Comparison of ENCODE assay signal across 10 mouse cellular contexts in genomic region chr7:138121497-138121896, GRCm38 (mm10).
DNase-seq lines count a peak whose midpoint lies in the region; ATAC-seq lines count a peak whose summit lies in the region.
"Had no signal": no experiment of that assay in that cellular context is flagged by ENCODE, and none has a peak within 500 bp of the region (broad histone marks: within the 10 kb centered on the region; RNA-seq: fewer than 3 reads in every experiment).

No protein-coding gene starts in this region.

- H3K9me3 ChIP-seq in embryonic facial prominence, embryonic 14.5 days (ENCODE audit: control insufficient read depth, low read length): no peaks in the 10 kb centered on the region
- no peaks in the 10 kb centered on the region for H3K9me3 ChIP-seq in embryonic facial prominence, embryonic 10.5 days
- no peaks in the 10 kb centered on the region for H3K9me3 ChIP-seq in hindbrain, embryonic 12.5 days (replicated peaks)
- H3K9me3 ChIP-seq: heart, embryonic 15.5 days had no signal

- H3K4me3 ChIP-seq in embryonic facial prominence, embryonic 14.5 days (ENCODE audit: low read depth, low read length): no peak overlapping the region
- no peak overlapping the region for H3K4me3 ChIP-seq in embryonic facial prominence, embryonic 10.5 days
- no peak overlapping the region for H3K4me3 ChIP-seq in hindbrain, embryonic 12.5 days
- H3K4me3 ChIP-seq: heart, embryonic 15.5 days had no signal

- ATAC-seq in embryonic facial prominence, embryonic 14.5 days (ENCODE audit: low read depth): no peak
- peak; percentile 40; the same call in 1 of the 2 replicates for ATAC-seq in hindbrain, embryonic 12.5 days (ENCODE audit: low FRiP score)
- ATAC-seq in inflammation-experienced regulatory T-cells, adult 6 months: no peak
- no peak for ATAC-seq in cerebellum, adult (ENCODE audit: insufficient number of reproducible peaks, low FRiP score, low TSS enrichment)

- no peaks in the 10 kb centered on the region for H3K4me1 ChIP-seq in embryonic facial prominence, embryonic 14.5 days (ENCODE audit: control insufficient read depth, insufficient read depth, low read length)
- H3K4me1 ChIP-seq in embryonic facial prominence, embryonic 10.5 days: no peaks in the 10 kb centered on the region
- H3K4me1 ChIP-seq in hindbrain, embryonic 12.5 days: peaks cover 5% of the 10 kb centered on the region; the same call in 1 of the 2 replicates
- H3K4me1 ChIP-seq: heart, embryonic 15.5 days had no signal

- H3K27me3 ChIP-seq in embryonic facial prominence, embryonic 14.5 days (replicated peaks; ENCODE audit: control insufficient read depth, insufficient read depth, low read length): no peaks in the 10 kb centered on the region
- H3K27me3 ChIP-seq in embryonic facial prominence, embryonic 10.5 days (replicated peaks; ENCODE audit: low read depth, poor library complexity, severe bottlenecking): no peaks in the 10 kb centered on the region
- H3K27me3 ChIP-seq in hindbrain, embryonic 12.5 days: no peaks in the 10 kb centered on the region
- H3K27me3 ChIP-seq: heart, embryonic 15.5 days had no signal

- DNase-seq in embryonic facial prominence, embryonic 14.5 days (ENCODE audit: low spot score): peak; percentile 20
- DNase-seq in embryonic facial prominence, embryonic 10.5 days (ENCODE audit: low spot score): no peak
- DNase-seq in CD4-positive helper T cell, adult 2 months (ENCODE audit: low read depth, low spot score): peak; percentile 3
- peak; percentile 35 for DNase-seq in mesoderm, embryonic 11.5 days (ENCODE audit: low read depth, low spot score)
- DNase-seq in urinary bladder, postnatal 14 days (ENCODE audit: low spot score): no peak
- DNase-seq: lung, postnatal 10 days had no signal

- WGBS in embryonic facial prominence, embryonic 14.5 days: 38% methylated on average over 4 of the region's 4 CpGs
- WGBS in embryonic facial prominence, embryonic 10.5 days: 48% methylated on average over 4 of the region's 4 CpGs
- 20% methylated on average over 4 of the region's 4 CpGs for WGBS in hindbrain, embryonic 12.5 days

- H3K27ac ChIP-seq in embryonic facial prominence, embryonic 14.5 days (replicated peaks; ENCODE audit: low read depth, low read length): no peak overlapping the region
- no peak overlapping the region for H3K27ac ChIP-seq in embryonic facial prominence, embryonic 10.5 days (replicated peaks)
- H3K27ac ChIP-seq in hindbrain, embryonic 12.5 days: 0 out of 2 replicates have a peak overlapping the region, but pooled peaks have one; percentile 44
- H3K27ac ChIP-seq: heart, embryonic 15.5 days had no signal

- H3K4me2 ChIP-seq in embryonic facial prominence, embryonic 14.5 days (ENCODE audit: low read depth, low read length): no peak overlapping the region
- H3K4me2 ChIP-seq in hindbrain, embryonic 12.5 days (replicated peaks): no peak overlapping the region
- H3K4me2 ChIP-seq: heart, embryonic 15.5 days had no signal

- no peak overlapping the region for H3K9ac ChIP-seq in embryonic facial prominence, embryonic 14.5 days (ENCODE audit: low read depth, low read length)
- H3K9ac ChIP-seq in hindbrain, embryonic 12.5 days: no peak overlapping the region
- H3K9ac ChIP-seq: heart, embryonic 15.5 days had no signal

- H3K36me3 ChIP-seq in embryonic facial prominence, embryonic 14.5 days (ENCODE audit: control insufficient read depth, insufficient read depth, low read length): no peaks in the 10 kb centered on the region
- no peaks in the 10 kb centered on the region for H3K36me3 ChIP-seq in embryonic facial prominence, embryonic 10.5 days (replicated peaks)
- no peaks in the 10 kb centered on the region for H3K36me3 ChIP-seq in hindbrain, embryonic 12.5 days
- H3K36me3 ChIP-seq: heart, embryonic 15.5 days had no signal

Comparison
In these comparisons a context has a peak if more than half of its experiments do, and no peak if none do; other contexts are left out.
1. DNase-seq: peak in embryonic facial prominence, embryonic 14.5 days (single experiment), CD4-positive helper T cell, adult 2 months (single experiment) and mesoderm, embryonic 11.5 days (single experiment); none in embryonic facial prominence, embryonic 10.5 days (single experiment) and urinary bladder, postnatal 14 days (single experiment).